Mouse (Mus musculus) gastrocnemius, postnatal 36 days (tissue): ENCODE data around the gene Tcp1. TPM values are rescaled to one million over a fixed set of nuclear protein-coding genes. Genes with fewer than 3 reads are reported as not detected.
"Not testable (repeated sequence)": the region's sequence is repeated elsewhere in the genome, so short reads cannot be mapped to it uniquely, and the experiment has no call there.

Experiments used
- DNase-seq, 2 experiments: peaks; one replicate each; pipeline ENCODE4 v3.0.0; 2022
- intact Hi-C: fragments of 180-260 bp; cut with DNase I; formaldehyde crosslinking; loops from one replicate; pipeline ENCODE4 v1.15.1; 2025
- total RNA-seq, 2 experiments: library from RNA; stranded (reverse); gene quantifications; 2 replicates each; pipeline ENCODE4 v1.2.3; 2021

Tcp1 gene
- total RNA-seq, 2 experiments from 2014 or later = 149 to 172 TPM

DNA sequence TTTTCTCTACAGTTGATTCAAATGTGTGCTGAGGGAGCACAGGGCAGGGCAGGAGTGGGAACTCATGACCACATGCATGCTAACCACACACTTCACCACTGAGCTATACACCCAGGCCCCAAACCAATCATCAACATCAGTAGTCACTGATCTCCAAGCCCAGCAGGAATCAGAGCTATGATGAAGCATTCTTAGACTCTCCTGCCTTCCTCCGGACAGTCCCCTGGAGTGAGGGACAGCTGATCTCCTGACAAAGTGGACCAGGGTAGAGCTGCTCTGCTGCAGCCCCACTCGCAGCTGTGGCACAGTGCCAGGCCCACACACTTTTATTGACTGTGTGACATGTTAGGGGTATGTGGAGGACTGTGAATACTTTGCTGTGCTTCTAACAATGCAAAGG lies 43.9 kb downstream of the Tcp1 start:
- intact Hi-C loops, DNase-seq: not testable (repeated sequence)

DNA sequence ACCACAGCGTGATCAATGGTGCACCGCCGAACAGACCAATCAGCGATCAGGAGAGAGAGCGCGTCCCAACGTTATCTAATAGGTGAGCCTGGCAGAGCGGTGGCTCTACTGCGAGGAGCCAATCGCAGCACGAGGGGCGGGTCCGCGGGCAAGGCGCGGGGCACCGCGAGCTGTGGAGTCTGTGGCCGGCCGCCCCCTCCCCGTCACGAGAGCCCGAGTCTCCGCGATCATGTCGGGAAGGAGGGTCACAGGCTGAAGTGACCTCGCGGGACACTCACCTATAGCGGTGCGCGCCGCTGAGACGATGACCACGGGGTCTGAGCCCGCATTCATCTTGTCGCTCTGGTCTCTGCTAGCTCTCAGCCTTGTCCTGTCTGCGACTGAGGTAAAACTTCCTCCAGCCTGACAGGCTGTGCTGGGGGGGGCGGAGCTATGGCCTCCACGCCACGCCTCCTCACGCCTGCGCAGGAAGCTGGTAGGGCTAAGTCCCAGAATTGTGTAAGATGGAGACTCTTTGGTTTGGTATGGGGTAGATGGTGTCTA lies 44.9 kb downstream of the Tcp1 start, which contains the start of gene Acat2:
TSS of gene Acat2 (minus strand) at position 417 of the 543 bp plus-strand sequence.
- DNase-seq = peak; percentile 89 to 93
- intact Hi-C loops = loop anchor here (5.0 kb wide), 1 partner anchor 38 kb away; no protein-coding TSS in a partner anchor

DNA sequence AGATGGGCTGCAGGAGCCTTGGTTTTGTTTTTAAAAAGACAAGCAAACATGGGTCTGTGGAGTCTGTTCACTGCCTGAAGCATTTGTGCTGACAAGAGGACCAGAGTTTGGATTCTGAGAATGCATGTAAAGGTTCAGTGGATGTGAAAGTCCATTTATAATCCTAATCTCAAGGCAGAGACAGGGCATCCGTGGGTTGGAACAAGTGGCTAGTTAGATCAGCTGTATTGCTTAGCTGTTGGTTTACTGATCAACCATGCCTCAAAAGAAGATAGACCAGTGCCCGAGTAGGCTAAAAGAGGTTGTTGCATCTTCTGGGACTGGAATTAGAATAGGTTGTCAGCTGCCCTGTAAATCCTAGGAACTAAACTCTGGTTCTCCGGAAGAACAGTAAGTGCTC lies 48.0 kb downstream of the Tcp1 start:
- DNase-seq = no peak
- intact Hi-C loops = loop anchor here (5.0 kb wide), 1 partner anchor 41 kb away; no protein-coding TSS in a partner anchor

DNA sequence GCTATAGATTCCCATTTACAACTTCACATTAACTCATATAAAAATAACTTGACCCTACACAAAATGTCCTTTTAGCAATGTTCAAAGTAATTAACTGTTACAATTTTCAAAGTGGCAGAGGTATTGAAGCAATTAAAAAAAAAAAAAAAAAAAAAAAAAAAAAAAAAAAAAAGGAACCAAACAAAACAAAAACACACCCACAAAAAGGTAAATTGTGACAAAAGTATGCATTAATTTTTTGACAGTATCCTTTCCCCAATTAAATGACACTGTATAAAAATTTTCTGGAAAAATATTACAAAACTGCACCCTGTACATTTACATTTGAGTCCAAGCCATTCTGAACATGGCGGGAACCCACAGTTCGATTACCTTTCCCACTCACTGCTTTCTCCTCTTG lies 51.7 kb downstream of the Tcp1 start:
- intact Hi-C loops = no loop called here
- no peak for DNase-seq

DNA sequence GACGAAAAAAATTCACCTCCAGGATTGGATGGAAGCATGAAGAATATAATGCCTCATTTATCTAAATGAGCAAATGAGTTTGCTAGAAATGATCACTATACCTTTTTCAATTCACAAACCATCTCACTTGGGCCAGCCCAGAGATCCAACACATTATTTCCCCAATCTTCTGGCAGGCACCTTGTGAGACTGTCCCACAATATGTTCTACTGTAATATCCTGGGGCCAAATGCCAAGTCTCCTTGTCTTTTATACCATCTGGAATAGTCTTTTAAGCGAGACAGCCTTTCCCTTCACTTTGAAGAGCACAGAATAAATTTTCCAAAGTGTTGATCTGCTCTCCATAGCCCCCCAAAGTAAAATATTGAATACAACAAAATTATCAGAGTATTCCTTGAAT lies 58.4 kb downstream of the Tcp1 start:
- intact Hi-C loops = no loop called here
- DNase-seq = no peak

Other genes with a start within 250 kb of the Tcp1 start
- gene Slc22a1, start 239.9 kb upstream of the Tcp1 start, total RNA-seq = not detected
- 10 to 100 TPM; 41.0 to 42.8 TPM for gene Igf2r, start 146.0 kb upstream of the Tcp1 start, total RNA-seq
- under 1 TPM; 0.22 to 0.54 TPM for gene Mas1, start 47.6 kb upstream of the Tcp1 start, total RNA-seq
- 1 to 10 TPM; 2.1 to 4.1 TPM for gene Mrgprh, start 39.7 kb upstream of the Tcp1 start, total RNA-seq
- gene Pnldc1, start 5.5 kb upstream of the Tcp1 start, total RNA-seq = not detected
- 100 to 1,000 TPM in 1 of 2 experiments, 10 to 100 TPM in 1; 92.4 to 107 TPM for gene Mrpl18, start 644 bp downstream of the Tcp1 start, total RNA-seq
- gene Acat3, start 24.9 kb downstream of the Tcp1 start, total RNA-seq = not detected
- 1 to 10 TPM; 3.5 to 4.3 TPM for gene Acat2, start 45.0 kb downstream of the Tcp1 start, total RNA-seq
- gene Wtap, start 78.5 kb downstream of the Tcp1 start, total RNA-seq = 10 to 100 TPM; 22.4 to 25.6 TPM
- gene Sod2, start 91.1 kb downstream of the Tcp1 start, total RNA-seq = 100 to 1,000 TPM; 433 to 444 TPM
- gene Gpr31b, start 136.6 kb downstream of the Tcp1 start, total RNA-seq = not detected
- gene Tcp10b, start 145.4 kb downstream of the Tcp1 start, total RNA-seq = under 1 TPM; 0.32 to 0.74 TPM
- gene Unc93a, start 216.1 kb downstream of the Tcp1 start, total RNA-seq = not detected